Mouse (Mus musculus) testis, adult 2 months (tissue): ENCODE data around the gene Igflr1. TPM values are rescaled to one million over a fixed set of nuclear protein-coding genes. Genes with fewer than 3 reads are reported as not detected.

ENCODE experiments used
- H3K27ac ChIP-seq: fragments of 200-500 bp; 2 replicates; pipeline ENCODE4 v1.5.1; 2012; ENCODE audit warnings: low read depth, low read length; ENCODE audit not compliant: control insufficient read depth, insufficient read depth
- H3K27me3 ChIP-seq: fragments of 200-500 bp; 2 replicates; pipeline ENCODE4 v1.6.1; 2012; ENCODE audit warnings: mild to moderate bottlenecking, low read length, moderate library complexity; ENCODE audit not compliant: control insufficient read depth, insufficient read depth
- H3K36me3 ChIP-seq: fragments of 200-500 bp; 2 replicates; pipeline ENCODE4 v1.6.1; 2012; ENCODE audit warnings: mild to moderate bottlenecking, low read length; ENCODE audit not compliant: control insufficient read depth, insufficient read depth
- H3K4me1 ChIP-seq: fragments of 200-500 bp; 2 replicates; pipeline ENCODE4 v1.6.1; 2012; ENCODE audit warnings: low read length; ENCODE audit not compliant: control insufficient read depth, insufficient read depth
- H3K4me3 ChIP-seq: fragments of 200-500 bp; 2 replicates; pipeline ENCODE4 v1.5.1; 2012; ENCODE audit warnings: low read depth, mild to moderate bottlenecking, low read length, moderate library complexity, mixed read lengths; ENCODE audit not compliant: control insufficient read depth
- CTCF ChIP-seq: fragments of 200-500 bp; IDR thresholded peaks from 2 replicates; pipeline ENCODE4 v1.5.1; 2012; ENCODE audit warnings: low read depth, mild to moderate bottlenecking, inconsistent platforms, low read length, moderate library complexity; ENCODE audit not compliant: control insufficient read depth, insufficient read depth, insufficient replicate concordance
- POLR2A ChIP-seq: fragments of 200-500 bp; IDR thresholded peaks from 2 replicates; pipeline ENCODE4 v1.6.1; 2012; ENCODE audit warnings: low read depth, mild to moderate bottlenecking, inconsistent platforms, low read length, moderate library complexity; ENCODE audit not compliant: control insufficient read depth
- polyA plus RNA-seq: library from polyadenylated mRNA; depleted of rRNA; stranded (reverse); fragments of >200 nt; gene quantifications from 2 replicates; pipeline ENCODE4 v1.2.3, GENCODE M21; 2012

Igflr1 gene
- polyA plus RNA-seq, 1 experiment, result 0.80 TPM

DNA sequence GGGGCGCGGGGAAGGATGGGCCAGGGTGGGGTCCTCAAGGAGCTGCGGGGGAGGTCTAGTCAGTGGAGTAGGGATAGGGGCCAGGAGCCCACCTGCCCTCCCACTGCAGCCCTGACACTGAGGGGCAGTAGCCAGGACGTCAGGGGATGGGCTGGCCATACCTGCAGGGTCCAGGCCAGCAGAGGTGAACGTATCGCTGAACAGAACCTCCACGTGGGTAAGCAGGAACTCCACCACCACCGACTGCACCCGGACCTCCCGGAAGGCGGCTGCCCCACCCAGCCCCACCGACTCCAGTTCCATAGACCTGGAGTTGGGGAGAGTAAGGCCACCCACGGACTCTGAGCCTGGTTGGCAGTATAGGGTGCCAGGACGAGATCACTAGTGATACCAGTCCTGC, 38.2 kb upstream of the Igflr1 start:
- H3K36me3 ChIP-seq, result peaks cover 10% of the 10 kb centered on the region

DNA sequence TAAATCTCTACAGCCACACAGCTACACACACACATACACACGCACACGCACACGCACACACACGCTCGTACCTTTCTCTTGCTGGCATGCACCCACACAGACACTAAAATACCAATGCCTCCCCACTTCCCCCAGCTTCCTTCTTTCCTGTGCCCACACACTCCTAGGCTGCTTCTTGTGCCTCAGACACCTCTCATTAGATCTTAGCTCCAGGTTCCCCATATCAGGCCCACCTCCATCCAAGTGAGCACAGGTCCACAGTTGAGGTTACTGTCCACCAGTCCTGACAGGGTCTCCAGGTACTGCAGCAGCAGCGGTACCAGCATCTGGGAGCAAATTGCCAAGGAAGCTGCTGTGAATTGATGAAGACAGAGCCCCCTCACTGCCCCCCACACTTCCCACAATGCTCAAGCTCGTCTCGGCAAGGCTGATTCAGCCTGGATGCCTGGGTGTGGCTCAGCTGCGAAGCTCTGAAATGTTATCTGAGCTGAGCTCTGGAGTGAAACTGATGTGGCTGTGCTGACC, 33.9 kb upstream of the Igflr1 start:
- Histone ChIP-seq H3K27me3 (no peaks in the 10 kb centered on the region), H3K36me3 (peaks cover 10% of the 10 kb centered on the region), H3K4me3 (no peak overlapping the region), H3K27ac (no peak overlapping the region), H3K4me1 (peaks cover 28% of the 10 kb centered on the region)
- no peak for TF ChIP-seq POLR2A
- no peak for TF ChIP-seq CTCF

More for the DNA sequence above, 38.2 kb upstream of the Igflr1 start:
- TF ChIP-seq CTCF (no peak), POLR2A (0 out of 2 replicates have a peak, but pooled peaks have one; percentile 11)
- Histone ChIP-seq H3K4me1 (peaks cover 17% of the 10 kb centered on the region), H3K4me3 (peak overlapping the region; percentile 33), H3K27me3 (no peaks in the 10 kb centered on the region), H3K27ac (no peak overlapping the region)

DNA sequence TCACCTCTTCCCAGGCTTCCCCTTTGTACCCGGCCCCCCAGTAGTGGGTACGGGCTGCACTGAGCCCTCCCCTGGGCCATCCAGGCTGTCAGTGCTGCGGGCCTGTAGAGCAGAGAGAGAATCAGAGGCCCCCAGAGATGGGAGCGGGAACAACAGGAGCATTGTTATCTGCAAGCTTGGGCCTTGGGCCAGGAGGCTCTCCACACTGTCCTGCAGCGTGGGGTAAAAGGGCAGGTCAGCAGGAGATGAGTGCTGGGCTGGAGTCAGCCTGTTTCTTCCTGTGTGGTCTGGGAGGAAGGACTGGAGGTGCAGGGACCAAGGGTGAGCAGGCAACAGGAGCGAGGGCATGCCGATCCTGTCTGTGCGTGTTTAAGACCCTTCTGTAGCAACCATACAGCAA, 32.3 kb upstream of the Igflr1 start:
- H3K36me3 ChIP-seq, result peaks cover 8% of the 10 kb centered on the region
- H3K27ac ChIP-seq, result peak overlapping the region; percentile 19; the same call in 1 of the 2 replicates
- TF ChIP-seq POLR2A (no peak), CTCF (no peak)
- no peaks in the 10 kb centered on the region for H3K27me3 ChIP-seq
- no peak overlapping the region for H3K4me3 ChIP-seq
- peaks cover 20% of the 10 kb centered on the region for H3K4me1 ChIP-seq

DNA sequence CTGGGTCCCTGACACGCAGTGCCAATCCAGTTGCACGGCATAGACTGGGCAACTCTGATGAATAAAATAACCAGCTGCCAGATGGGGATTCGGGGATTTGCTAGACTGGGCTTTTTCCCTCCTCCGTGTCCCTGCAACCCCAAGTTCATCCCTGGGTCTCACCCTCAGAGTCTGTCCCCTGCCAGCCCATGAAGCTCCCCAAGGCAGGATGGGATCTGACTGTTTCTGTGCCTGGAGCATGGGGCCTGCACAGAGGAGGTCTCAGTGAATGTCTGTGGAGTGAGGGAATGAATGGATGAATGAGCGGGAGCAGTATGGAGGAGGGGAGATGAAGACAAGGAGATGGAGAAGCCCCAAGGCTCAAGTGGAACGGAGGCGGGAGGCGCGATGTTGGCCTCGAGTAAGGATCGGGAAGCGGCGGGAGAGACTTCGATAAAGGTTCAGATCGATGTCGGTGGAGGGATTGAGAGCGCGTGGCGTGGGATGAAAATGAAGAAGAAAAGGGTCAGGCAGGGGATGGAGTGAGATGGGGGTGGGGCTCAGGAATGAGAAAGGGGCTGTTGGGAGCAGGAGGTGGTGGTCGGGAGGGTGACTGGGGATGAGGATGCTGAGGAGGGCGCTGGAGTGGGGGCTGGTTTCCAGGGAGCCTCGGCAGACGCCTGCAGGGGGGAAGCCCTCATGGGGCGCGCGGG, 31.1 kb upstream of the Igflr1 start:
- H3K36me3 ChIP-seq, result peaks cover 4% of the 10 kb centered on the region
- peak overlapping the region; percentile 86 for H3K4me3 ChIP-seq
- peak overlapping the region; percentile 76 for H3K27ac ChIP-seq

DNA sequence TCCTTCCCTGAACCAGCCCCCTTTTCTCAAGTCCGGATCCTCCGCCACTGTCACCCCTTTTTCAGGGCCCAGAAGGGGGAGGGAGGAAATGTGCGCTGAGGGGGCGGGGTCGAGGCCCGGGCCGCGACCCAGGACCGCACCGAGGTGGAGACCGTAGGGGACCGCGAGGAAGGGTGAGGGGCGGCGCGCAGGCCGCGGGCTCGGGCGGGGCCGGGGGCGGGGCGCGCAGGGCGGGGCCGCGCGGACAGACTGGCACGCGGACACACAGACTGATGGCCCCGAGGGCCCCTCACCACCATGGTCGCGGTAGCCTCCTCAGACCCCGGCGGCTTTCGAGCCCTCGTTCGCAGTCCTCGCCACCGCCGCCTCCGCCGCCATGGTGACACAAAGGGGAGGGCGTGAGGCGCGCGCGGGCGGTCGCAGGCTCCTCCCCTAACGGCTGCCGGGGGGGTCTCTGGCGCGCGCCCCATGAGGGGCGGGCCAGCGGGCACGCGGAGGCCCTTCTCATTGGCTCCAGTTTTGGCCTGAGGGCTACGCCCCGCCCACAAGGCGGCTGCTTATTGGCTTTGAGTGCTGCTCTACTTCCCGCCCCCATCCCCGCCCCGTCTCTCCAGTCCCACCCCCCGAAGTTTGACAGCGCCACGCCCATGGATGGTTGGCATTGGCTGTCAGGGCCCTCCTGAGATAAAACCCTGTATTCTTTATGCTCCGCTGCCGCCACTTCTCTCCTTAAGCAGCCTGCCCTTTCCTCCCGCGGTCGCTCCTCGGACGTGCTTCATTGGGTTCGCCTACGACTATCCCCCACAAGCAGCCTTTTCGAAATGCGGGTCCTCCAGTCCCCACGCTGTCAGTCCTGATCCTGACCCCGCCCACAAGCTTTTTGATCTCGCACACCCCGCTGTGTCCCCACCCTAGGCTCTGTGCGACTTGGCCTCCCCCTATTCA, 30.3 kb upstream of the Igflr1 start, which contains the start of gene Arhgap33:
TSS of gene Arhgap33 (minus strand) at position 428 of the 945 bp plus-strand sequence.
- H3K27me3 ChIP-seq, result no peaks in the 10 kb centered on the region
- peaks cover 3% of the 10 kb centered on the region for H3K36me3 ChIP-seq
- H3K4me3 ChIP-seq, result peak within 1 kb of the TSS; percentile 95
- H3K27ac ChIP-seq, result peak within 1 kb of the TSS; percentile 91
- H3K4me1 ChIP-seq, result peaks cover 17% of the 10 kb centered on the region
- TF ChIP-seq CTCF (no peak), POLR2A (0 out of 2 replicates have a peak, but pooled peaks have one; percentile 35)

More for the DNA sequence above, 31.1 kb upstream of the Igflr1 start:
- Histone ChIP-seq H3K4me1 (peaks cover 17% of the 10 kb centered on the region), H3K27me3 (no peaks in the 10 kb centered on the region)
- TF ChIP-seq POLR2A (no peak), CTCF (no peak)

DNA sequence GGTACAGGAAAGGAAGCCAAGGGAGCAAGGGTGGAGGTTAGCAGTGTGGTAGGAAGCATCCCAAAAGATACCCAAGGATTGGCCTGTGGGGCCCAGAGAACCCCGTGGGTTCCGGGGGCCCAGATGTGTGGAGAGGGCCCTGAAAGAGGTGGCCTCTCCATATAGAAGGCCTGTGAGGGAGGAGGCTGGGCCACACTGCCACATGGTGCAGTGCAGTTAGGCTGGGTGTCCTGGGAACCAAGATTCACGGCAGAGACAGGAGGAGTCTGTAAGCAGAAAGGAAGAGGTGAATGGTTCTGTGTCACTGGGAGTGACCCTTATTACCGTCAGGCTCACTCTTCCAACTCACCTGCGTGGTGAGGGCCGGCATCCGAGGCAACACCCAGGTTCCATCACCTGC, 24.7 kb upstream of the Igflr1 start:
- Histone ChIP-seq H3K27me3 (no peaks in the 10 kb centered on the region), H3K4me3 (no peak overlapping the region), H3K36me3 (no peaks in the 10 kb centered on the region), H3K4me1 (peaks cover 3% of the 10 kb centered on the region), H3K27ac (no peak overlapping the region)
- TF ChIP-seq POLR2A (no peak), CTCF (no peak)

DNA sequence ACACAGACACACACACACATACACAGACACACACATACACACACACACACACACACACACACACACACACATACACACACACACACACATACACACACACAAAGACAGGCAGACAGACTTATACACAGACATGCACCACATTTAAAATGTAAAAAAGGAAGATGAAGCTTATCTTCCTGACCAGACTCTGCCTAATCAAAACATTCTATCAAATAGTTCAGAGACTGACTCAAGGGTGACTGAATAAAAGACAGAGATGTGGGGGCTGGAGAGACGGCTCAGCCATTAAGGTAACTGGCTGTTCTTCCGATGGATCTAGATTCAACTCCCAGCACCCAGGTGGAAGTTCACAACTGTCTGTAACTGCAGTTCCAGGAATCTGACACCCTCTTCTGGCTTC, 20.9 kb upstream of the Igflr1 start:
- Histone ChIP-seq H3K27ac (no peak overlapping the region), H3K27me3 (no peaks in the 10 kb centered on the region), H3K4me3 (no peak overlapping the region), H3K36me3 (no peaks in the 10 kb centered on the region), H3K4me1 (peaks cover 3% of the 10 kb centered on the region; the same call in 1 of the 2 replicates)
- TF ChIP-seq CTCF (no peak), POLR2A (no peak)
